Mouse (Mus musculus): ENCODE results near the gene Gm21188. TPM values are rescaled to one million over a fixed set of nuclear protein-coding genes. Genes with fewer than 3 reads are reported as not detected.

Gm21188 gene
- 0.11 TPM for polyA plus RNA-seq (2017; shearing (Covaris generic))

GRCm38 (mm10) chr13:120052085-120052484, at the start of gene Gm21188:
Gene Gm21188 (minus strand): TSS chr13:120052194.

GRCm38 (mm10) chr13:120026911-120027310, 25.1 kb downstream of the Gm21188 start, which contains the start of gene Gm36079:
Gene Gm36079 (minus strand): TSS chr13:120027011.

Other genes starting within 250 kb of the Gm21188 start
- not detected for gene AF067063, start 222.0 kb downstream of the Gm21188 start, polyA plus RNA-seq (2017; shearing (Covaris generic))
- not detected for gene D13Ertd608e, start 216.2 kb downstream of the Gm21188 start, polyA plus RNA-seq (2017; shearing (Covaris generic))
- gene Tcstv1, start 157.4 kb downstream of the Gm21188 start, polyA plus RNA-seq (2017; shearing (Covaris generic)), result not detected
- gene Gm21761, start 122.9 kb downstream of the Gm21188 start, polyA plus RNA-seq (2017; shearing (Covaris generic)), result not detected
- gene B020031M17Rik, start 101.4 kb downstream of the Gm21188 start, polyA plus RNA-seq (2017; shearing (Covaris generic)), result not detected
- not detected for gene Gm36079, start 25.2 kb downstream of the Gm21188 start, polyA plus RNA-seq (2017; shearing (Covaris generic))
- gene Gm20767, start 88.1 kb upstream of the Gm21188 start, polyA plus RNA-seq (2017; shearing (Covaris generic)), result not detected
- not detected for gene Gm21818, start 120.2 kb upstream of the Gm21188 start, polyA plus RNA-seq (2017; shearing (Covaris generic))
- gene Gm21762, start 163.8 kb upstream of the Gm21188 start, polyA plus RNA-seq (2017; shearing (Covaris generic)), result not detected
- not detected for gene Gm21731, start 186.9 kb upstream of the Gm21188 start, polyA plus RNA-seq (2017; shearing (Covaris generic))
- gene AF067061, start 210.9 kb upstream of the Gm21188 start, polyA plus RNA-seq (2017; shearing (Covaris generic)), result not detected
- 101 TPM for gene BC147527, start 248.2 kb upstream of the Gm21188 start, polyA plus RNA-seq (2017; shearing (Covaris generic))

Data from activated CD4-positive, CD25-positive, alpha-beta regulatory T cell, adult 9 weeks (primary cell).